Mouse (Mus musculus) right cerebral cortex, postnatal 25 days (tissue): ENCODE measurements around the gene Gm11213.
A peak's percentile ranks its signal among the peaks of the same experiment; 100 is the strongest.

Source experiments
- DNase-seq: peaks from one replicate; pipeline ENCODE4 v3.0.0; 2022

Gene Gm11213

GRCm38 (mm10) chr4:63572621-63573020, 32.4 kb downstream of the Gm11213 start:
- no peak for DNase-seq

- no peak for DNase-seq
These were observed 34.8 kb downstream of the Gm11213 start for GRCm38 (mm10) chr4:63570208-63570781.

DNA sequence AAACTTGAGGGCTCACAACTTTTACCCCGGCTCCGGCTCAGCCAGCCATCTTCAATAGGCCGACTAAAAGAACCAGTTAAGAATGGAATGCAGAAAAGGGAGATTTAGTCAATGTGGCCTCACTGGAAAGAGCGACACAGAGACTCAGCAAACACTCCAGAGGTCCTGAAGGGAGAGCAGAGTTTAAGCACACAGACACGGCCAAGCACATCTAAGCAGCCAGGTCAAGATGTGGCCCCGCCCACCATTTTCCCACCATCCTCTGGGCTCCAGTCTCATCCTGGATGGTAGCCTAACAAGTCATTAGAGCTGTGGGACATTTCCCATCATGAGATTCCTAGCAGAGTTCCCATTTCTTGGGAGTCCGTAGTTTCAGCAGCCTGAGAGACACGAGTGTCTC, 35.7 kb downstream of the Gm11213 start:
- no peak for DNase-seq

DNA sequence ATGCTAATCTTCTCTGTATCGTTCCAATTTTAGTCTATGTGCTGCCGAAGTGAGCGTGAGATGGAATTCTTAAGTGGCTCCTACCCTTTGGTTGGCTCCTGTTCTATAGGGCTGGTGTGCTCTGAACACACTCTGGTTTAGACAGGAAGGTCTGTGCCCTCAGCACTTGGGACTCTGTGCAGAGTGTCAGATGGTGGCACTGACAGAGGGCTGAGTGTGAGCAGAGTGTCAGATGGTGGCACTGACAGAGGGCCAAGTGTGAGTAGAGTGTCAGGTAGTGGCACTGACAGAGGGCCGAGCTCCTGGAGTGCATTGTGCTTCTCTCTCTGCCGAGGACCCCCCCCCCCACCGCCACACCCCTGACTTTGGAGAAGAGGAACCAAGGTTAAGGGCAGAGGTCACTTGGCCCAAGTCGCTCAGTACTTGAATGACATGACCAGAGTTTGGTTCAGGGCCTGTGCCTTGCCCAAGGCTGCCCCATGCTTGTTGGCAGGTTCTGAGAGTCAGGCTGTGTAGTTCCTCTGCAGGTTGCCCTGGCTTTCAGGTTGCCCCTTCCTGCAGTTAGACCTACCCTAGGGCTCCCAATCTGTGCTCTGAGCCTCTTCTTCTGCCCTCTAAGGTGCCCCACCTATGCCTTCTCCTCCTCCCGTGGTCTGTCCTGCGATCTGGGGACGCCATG, 37.2 kb downstream of the Gm11213 start:
- DNase-seq, result no peak

DNA sequence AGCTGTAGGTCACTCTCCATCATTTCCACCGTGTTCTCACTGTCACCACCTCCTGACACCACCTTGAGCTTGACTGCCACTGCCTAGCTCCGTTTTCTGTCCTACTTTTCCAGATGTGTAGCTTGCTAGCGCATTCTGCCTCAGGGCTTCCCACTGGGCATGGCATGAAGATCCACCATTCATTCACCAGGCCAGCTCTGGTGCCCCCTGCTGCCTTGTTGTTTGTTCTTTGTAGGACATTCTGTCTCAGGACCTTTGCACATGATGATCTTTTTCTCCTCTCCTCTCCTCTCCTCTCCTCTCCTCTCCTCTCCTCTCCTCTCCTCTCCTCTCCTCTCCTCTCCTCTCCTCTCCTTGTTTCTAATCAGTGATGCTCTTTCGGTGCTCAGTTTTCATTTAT, 42.3 kb downstream of the Gm11213 start:
- no peak for DNase-seq

- DNase-seq, result no peak
These were observed 43.0 kb downstream of the Gm11213 start for GRCm38 (mm10) chr4:63561861-63562675.

GRCm38 (mm10) chr4:63560079-63560478, 45.0 kb downstream of the Gm11213 start:
- no peak for DNase-seq

DNA sequence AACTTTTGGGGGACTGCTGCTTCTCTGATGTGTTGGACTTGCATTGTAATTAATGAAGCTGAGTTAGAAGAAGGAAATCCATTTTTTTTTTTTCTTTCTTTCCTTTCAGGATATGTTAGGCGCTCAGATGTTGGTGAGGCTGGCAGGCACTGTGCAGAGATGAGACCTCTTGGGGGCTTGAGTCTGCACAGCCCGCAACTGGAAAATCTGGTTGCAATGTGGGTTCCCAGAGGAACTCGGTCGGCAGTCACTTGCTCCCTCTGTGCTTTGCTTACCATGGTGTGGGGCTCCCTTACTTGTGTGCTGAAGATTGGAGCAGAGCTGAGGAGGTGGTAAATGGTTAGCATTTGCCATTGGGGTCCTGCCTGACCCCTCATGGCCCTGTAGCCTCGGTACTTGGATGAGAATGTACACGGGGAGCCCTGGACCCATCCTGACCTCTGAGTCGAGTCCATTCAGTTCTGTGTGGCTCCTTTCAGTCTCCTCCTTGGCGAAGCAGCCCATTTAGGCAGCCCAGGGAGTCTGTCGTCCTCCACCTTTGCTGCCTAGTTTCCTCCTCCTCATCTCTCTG, 45.8 kb downstream of the Gm11213 start:
- DNase-seq, result no peak

DNA sequence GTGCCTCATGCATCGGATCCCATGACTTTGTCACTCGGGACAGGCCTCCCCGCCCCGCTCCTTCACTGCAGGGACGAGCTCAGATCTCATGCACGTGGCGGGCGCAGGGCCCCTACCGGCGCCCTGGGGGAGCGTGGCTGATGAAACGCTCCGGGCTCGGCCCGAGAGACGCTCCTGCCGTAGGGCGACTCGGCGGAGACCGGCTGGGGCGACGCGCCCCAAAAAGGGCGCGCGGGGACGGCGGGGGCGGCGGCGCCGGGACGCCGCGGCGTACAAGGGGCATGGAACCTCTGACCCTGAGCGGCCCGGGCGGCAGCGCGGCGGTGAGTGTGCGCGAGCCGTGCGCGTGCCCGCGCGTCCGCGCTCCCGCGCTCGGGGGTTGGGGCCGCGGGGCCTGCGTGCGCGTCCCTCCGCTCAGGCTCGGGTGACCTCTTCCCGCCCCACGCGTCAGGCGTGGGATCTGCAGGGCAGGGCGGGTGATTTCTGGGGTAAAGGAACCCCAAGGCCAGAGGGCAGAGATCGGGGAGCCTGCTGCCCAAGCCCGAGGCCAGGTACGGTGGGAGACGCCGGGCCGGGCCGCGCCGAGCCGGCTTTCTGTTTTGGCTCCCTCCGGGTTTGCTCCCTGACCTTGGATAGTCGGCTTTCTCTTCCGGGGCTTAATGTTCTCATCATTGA, 46.5 kb downstream of the Gm11213 start, which contains the start of gene Tmem268:
Tmem268 (plus strand) TSS at position 375 of the 675 bp plus-strand sequence.
- peak; percentile 77 for DNase-seq

- DNase-seq, result no peak
These were observed 47.7 kb downstream of the Gm11213 start for GRCm38 (mm10) chr4:63557124-63558059.

- DNase-seq, result no peak
These were observed 48.4 kb downstream of the Gm11213 start for GRCm38 (mm10) chr4:63556665-63557064.

DNA sequence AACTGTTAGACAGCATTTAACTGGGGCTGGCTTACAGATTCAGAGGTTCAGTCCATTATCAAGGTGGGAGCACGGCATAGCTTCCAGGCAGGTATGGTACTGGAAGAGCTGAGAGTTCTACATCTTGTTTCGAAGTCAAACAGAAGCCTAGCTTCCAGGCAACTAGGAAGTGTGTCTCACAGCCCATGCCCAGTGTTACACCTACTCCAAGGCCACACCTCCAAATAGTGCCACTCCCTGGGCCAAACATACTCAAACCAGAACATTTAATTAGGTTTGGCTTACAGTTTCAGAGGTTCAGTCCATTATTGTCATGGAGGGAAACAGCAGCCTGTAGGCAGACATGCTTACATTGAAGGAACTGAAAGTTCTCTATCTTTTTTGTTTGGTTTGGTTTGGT, 50.0 kb downstream of the Gm11213 start:
- no peak for DNase-seq

DNA sequence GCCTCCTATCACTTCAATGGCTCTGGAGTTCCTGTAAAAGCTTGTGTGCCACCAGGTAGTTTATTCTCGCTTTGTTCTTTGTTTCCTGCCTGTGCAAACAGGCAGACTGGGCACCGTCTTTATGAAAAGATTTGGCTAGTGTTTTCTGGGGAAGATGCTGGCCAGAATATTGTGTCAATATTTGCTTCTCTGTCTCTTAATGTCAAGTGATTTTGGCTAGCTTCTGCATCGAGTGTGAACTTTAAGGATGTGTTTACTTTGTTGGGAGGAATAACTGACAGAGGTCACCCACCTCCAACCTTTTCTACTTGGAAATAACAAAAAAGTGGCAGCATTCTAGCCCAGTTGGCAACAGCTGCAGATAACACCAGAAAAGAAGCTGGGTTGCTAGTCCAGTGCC, 50.4 kb downstream of the Gm11213 start:
- DNase-seq, result no peak

GRCm38 (mm10) chr4:63553789-63554576, 51.1 kb downstream of the Gm11213 start:
- DNase-seq, result no peak

DNA sequence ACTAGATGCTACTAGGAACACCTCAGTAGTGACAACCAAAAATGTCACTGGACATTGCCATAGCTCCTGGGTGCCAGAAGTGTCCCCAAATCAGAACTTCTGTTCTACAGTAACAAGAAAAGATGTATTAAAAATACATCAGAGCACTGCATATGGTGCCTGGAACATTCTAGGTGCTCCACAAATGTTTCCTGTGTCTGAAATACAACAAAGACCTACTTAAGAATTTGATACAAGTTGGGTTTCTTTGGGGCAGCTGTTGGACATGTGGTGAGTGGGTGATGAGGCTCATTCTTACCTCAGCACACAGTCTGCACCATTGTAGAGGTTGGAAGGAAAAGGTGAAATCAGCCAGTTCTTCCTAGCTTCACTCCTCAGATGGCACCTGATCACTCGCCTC, 52.2 kb downstream of the Gm11213 start:
- no peak for DNase-seq

- no peak for DNase-seq
These were observed 54.2 kb downstream of the Gm11213 start for GRCm38 (mm10) chr4:63550908-63551307.

DNA sequence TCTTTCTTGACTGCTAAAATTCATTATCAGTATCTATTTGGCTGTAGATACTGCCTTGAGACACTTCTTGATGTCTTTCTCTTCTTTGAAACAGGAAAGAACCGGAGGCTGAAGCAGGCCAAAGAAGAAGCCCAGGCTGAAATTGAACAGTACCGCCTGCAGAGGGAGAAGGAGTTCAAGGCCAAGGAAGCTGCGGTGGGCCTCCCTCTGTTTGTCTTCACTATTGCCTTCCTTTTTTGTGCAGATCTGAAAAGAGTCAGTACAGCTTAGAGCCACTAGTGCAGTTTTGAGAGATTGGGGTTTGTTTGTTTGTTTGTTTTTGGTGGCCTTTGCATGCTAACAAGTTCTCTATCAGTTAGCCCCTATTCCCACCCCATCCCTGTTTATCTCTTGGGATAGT, 56.6 kb downstream of the Gm11213 start:
- DNase-seq, result no peak

DNA sequence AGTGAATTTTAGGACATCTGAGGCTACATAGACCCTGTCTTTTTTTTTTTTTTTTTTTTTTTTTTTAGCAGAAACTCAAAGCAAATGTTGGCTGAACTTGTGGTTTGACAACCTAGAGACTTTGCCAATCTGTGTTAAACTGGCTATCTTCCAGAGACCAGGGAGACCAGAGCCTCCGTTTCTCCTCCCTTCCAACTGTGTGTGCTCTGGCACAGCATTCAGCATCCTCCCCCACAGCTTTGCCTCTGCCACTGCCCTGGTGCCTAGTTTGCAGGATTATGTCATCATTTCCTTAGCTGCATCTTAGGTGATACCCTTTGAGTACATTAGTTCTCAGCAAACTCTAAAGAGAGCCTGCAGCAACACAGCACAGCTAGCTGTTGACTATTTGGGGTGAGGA, 57.3 kb downstream of the Gm11213 start:
- no peak for DNase-seq
